Mouse (Mus musculus) ES-E14 (cell line): ENCODE results near the gene 1700034J05Rik. TPM values are rescaled to one million over a fixed set of nuclear protein-coding genes. Genes with fewer than 3 reads are reported as not detected.

Source experiments
- DNase-seq: peaks from one replicate; pipeline ENCODE4 v3.0.0-alpha.2; 2013; ENCODE audit warnings: low read depth, low spot score
- H3K27ac ChIP-seq: 2 replicates; pipeline ENCODE4 v1.5.1; 2012; ENCODE audit warnings: low read depth, mild to moderate bottlenecking, low read length, moderate library complexity, mixed read lengths; ENCODE audit not compliant: poor library complexity, insufficient read depth, severe bottlenecking
- H3K36me3 ChIP-seq: 2 replicates; pipeline ENCODE4 v1.6.1; 2012; ENCODE audit warnings: mild to moderate bottlenecking, low read length, moderate library complexity, mixed read lengths; ENCODE audit not compliant: control insufficient read depth, poor library complexity, insufficient read depth, severe bottlenecking
- H3K4me1 ChIP-seq, 2 experiments: fragments of 150-350 bp in 1 of 2; sonication (generic) in 1 of 2; 2 replicates each; pipeline ENCODE4 v1.6.1; 2012; ENCODE audit warnings: low read length in 2 of 2, mild to moderate bottlenecking in 1 of 2, mixed read lengths in 1 of 2; ENCODE audit not compliant: control insufficient read depth in 2 of 2, insufficient read depth in 2 of 2, poor library complexity in 1 of 2
- H3K4me3 ChIP-seq, 2 experiments: fragments of 150-350 bp in 1 of 2; sonication (generic) in 1 of 2; 2 replicates each; pipeline ENCODE4 v1.5.1; 2012; ENCODE audit warnings: low read length in 2 of 2, low read depth in 1 of 2, mild to moderate bottlenecking in 1 of 2, mixed read lengths in 1 of 2; ENCODE audit not compliant: insufficient read depth in 1 of 2, poor library complexity in 1 of 2, severe bottlenecking in 1 of 2
- H3K9ac ChIP-seq: 2 replicates; pipeline ENCODE4 v1.6.1; 2012; ENCODE audit warnings: low read depth, mild to moderate bottlenecking, low read length, mixed read lengths; ENCODE audit not compliant: poor library complexity, insufficient read depth, severe bottlenecking
- H3K9me3 ChIP-seq: fragments of 150-350 bp; sonication (generic); 2 replicates; pipeline ENCODE4 v1.6.1; 2012; ENCODE audit warnings: low read depth, mild to moderate bottlenecking, low read length; ENCODE audit not compliant: control insufficient read depth, insufficient read depth
- CHD2 ChIP-seq: IDR thresholded peaks from 2 replicates; pipeline ENCODE4 v1.6.1; 2014; ENCODE audit warnings: mild to moderate bottlenecking, low read depth, low read length, inconsistent platforms
- HCFC1 ChIP-seq: IDR thresholded peaks from 2 replicates; pipeline ENCODE4 v1.6.1; 2012; ENCODE audit warnings: low read length, inconsistent platforms, borderline replicate concordance; ENCODE audit not compliant: insufficient read depth
- MAFK ChIP-seq: IDR thresholded peaks from 2 replicates; pipeline ENCODE4 v1.6.1; 2014; ENCODE audit warnings: mild to moderate bottlenecking, low read depth, low read length, inconsistent platforms; ENCODE audit not compliant: insufficient read depth
- ZC3H11A ChIP-seq: IDR thresholded peaks from 2 replicates; pipeline ENCODE4 v1.6.1; 2012; ENCODE audit warnings: low read depth, mild to moderate bottlenecking, inconsistent platforms, low read length, borderline replicate concordance
- ZNF384 ChIP-seq: IDR thresholded peaks from 2 replicates; pipeline ENCODE4 v1.6.1; 2012; ENCODE audit warnings: low read depth, low read length, inconsistent platforms
- in situ Hi-C, 2 experiments: fragments of 600-800 bp; cut with MboI; formaldehyde crosslinking; loops; one replicate each; pipeline ENCODE4 v1.15.1; 2025; ENCODE audit warnings: low sequenced_read_pairs in 2 of 2, inconsistent platforms in 1 of 2; ENCODE audit not compliant: unreplicated experiment in 2 of 2
- total RNA-seq: library from RNA; depleted of rRNA; stranded (reverse); fragments of 300-350 nt; gene quantifications from 2 replicates; pipeline ENCODE4 v1.2.3, GENCODE M21; 2012

Gene 1700034J05Rik
- total RNA-seq, 1 experiment: 0.22 TPM

DNA sequence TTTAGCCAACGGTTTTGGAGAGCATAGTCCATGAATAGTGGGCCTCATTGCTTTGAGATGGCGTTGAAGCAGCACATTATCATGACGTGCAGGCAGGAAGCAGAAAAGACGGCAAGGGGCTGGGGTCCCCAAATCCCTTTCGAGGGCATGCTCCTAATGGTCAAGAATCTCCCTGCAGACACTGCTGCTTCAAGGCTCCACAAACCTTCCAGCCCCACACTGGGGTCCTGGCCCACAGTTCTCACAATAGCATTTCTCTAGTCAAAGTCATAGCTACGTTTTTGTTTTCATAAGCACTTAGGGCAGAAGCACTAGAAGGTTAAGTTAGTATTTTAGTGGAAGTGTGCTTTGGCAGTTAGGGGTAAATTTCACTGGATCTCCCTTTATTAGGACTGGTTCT lies 41.7 kb upstream of the 1700034J05Rik start:
- Histone ChIP-seq H3K4me3 (no peak overlapping the region), H3K9me3 (no peaks in the 10 kb centered on the region), H3K36me3 (0 out of 2 replicates have a peak, but pooled peaks cover 1% of the 10 kb centered on the region), H3K9ac (no peak overlapping the region), H3K27ac (no peak overlapping the region), H3K4me1 (no peaks in the 10 kb centered on the region)
- in situ Hi-C loops: no loop called here
- no peak for DNase-seq
- no peak for TF ChIP-seq ZNF384
- TF ChIP-seq HCFC1: no peak
- no peak for TF ChIP-seq MAFK

DNA sequence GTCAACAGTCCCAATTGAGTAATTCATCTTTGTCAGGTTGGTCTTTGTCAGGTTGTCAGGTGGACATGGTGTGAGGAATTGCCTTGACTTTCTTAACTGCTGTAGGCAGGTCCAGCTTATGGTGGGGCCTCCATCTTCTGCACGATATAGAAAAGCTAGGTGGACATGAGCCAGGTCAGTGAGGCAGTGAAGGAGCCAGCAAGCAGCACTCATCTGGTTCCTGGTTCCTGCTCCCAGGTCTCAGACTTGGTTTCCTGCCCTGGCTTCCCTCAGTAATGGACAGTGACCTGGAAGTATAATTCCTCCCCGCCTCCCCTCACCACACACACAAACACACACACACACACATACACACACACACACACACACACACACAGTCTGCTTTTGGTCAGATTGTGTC lies 41.2 kb upstream of the 1700034J05Rik start:
- Histone ChIP-seq H3K9me3 (no peaks in the 10 kb centered on the region), H3K4me1 (no peaks in the 10 kb centered on the region), H3K9ac (no peak overlapping the region), H3K36me3 (no peaks in the 10 kb centered on the region), H3K4me3 (no peak overlapping the region), H3K27ac (no peak overlapping the region)
- TF ChIP-seq HCFC1 (no peak), CHD2 (no peak), ZC3H11A (no peak), ZNF384 (no peak), MAFK (no peak)
- in situ Hi-C loops: no loop called here
- DNase-seq: no peak

DNA sequence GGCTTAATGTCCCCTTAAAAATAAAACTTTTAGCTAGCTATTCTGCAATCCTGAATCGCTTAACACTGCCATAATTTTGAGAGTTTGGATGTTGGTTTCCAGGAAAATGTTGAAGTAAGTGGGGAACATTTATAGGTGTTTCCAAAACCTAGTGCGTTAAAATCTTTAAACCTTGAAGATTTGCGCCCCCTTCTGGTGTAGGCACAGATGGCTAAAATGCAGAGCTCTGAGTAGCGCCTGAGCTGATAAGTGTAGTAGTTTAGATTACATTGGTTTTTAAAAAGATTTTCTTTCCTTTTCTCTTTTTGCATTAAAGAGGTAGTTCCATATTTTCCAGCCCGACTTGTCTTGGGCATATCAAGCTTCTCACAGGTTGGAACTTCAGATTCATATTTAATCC lies 40.0 kb upstream of the 1700034J05Rik start:
- H3K9ac ChIP-seq: no peak overlapping the region
- DNase-seq: peak; percentile 33
- no peaks in the 10 kb centered on the region for H3K4me1 ChIP-seq
- TF ChIP-seq ZNF384: no peak
- 0 out of 2 replicates have a peak, but pooled peaks have one; percentile 35 for TF ChIP-seq ZC3H11A
- H3K4me3 ChIP-seq: no peak overlapping the region
- in situ Hi-C loops: no loop called here
- H3K27ac ChIP-seq: no peak overlapping the region
- no peaks in the 10 kb centered on the region for H3K36me3 ChIP-seq
- H3K9me3 ChIP-seq: no peaks in the 10 kb centered on the region

DNA sequence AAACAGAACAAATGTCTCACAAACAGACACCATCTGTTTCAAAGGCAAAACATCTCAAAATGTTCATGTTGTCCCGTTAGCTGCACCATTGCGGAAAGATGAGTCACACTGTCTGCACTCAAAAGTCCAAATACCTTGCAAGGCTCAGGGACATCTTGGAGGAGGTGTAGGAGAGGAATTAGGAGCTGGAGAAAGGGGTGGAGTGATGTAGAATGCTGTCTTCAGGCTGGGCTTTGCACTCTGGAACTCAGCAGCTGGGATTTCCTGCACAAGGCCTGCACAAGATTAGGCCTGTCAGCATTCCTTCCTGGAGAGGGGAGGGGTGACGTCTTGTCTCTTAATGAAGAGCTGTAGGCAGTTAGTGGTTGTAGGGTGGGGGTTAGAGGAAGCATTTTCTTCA lies 30.3 kb upstream of the 1700034J05Rik start:
- Histone ChIP-seq H3K36me3 (no peaks in the 10 kb centered on the region; the same call in 1 of the 2 replicates), H3K9ac (no peak overlapping the region), H3K4me3 (no peak overlapping the region), H3K27ac (no peak overlapping the region), H3K4me1 (no peaks in the 10 kb centered on the region), H3K9me3 (no peaks in the 10 kb centered on the region)
- no peak for TF ChIP-seq HCFC1
- TF ChIP-seq ZNF384: 0 out of 2 replicates have a peak, but pooled peaks have one; percentile 9
- no peak for TF ChIP-seq MAFK
- no peak for TF ChIP-seq CHD2
- DNase-seq: no peak
- in situ Hi-C loops: no loop called here

DNA sequence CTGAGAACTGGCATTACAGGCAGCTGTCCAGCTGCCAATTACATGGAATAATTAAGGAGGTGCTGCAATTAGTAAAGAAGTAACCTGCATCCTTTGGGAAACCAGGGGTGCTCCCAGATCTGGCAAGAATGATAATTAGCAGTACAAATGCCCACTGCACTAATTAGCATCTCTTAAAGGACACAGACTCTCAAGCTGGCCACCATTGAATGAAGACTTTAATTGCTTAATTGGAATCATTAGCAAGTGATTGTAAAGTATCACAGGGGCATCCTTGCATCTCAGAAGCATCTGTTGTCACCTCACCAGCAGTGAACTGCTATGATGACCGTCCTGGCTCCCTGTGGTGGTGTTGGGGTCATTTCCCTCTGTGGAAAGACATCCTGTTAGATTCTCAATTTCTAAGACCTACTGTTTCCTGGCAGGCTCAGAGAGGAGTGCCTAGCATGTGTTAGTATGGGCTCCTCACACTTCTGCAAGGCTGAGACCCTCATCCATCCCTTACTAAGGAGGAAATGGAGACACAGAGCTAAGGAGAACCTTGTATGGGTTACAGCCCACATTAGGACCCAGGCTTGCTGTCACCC lies 27.1 kb upstream of the 1700034J05Rik start:
- no peaks in the 10 kb centered on the region for H3K9me3 ChIP-seq
- DNase-seq: no peak
- in situ Hi-C loops: no loop called here
- H3K4me1 ChIP-seq: no peaks in the 10 kb centered on the region
- no peak overlapping the region for H3K27ac ChIP-seq
- no peak overlapping the region for H3K9ac ChIP-seq
- H3K4me3 ChIP-seq: no peak overlapping the region
- TF ChIP-seq MAFK: no peak
- TF ChIP-seq HCFC1: no peak
- no peak for TF ChIP-seq CHD2
- TF ChIP-seq ZC3H11A: no peak
- no peak for TF ChIP-seq ZNF384
- no peaks in the 10 kb centered on the region; the same call in 1 of the 2 replicates for H3K36me3 ChIP-seq
